8 mouse cellular contexts compared by ENCODE assay signal in the genomic region with DNA sequence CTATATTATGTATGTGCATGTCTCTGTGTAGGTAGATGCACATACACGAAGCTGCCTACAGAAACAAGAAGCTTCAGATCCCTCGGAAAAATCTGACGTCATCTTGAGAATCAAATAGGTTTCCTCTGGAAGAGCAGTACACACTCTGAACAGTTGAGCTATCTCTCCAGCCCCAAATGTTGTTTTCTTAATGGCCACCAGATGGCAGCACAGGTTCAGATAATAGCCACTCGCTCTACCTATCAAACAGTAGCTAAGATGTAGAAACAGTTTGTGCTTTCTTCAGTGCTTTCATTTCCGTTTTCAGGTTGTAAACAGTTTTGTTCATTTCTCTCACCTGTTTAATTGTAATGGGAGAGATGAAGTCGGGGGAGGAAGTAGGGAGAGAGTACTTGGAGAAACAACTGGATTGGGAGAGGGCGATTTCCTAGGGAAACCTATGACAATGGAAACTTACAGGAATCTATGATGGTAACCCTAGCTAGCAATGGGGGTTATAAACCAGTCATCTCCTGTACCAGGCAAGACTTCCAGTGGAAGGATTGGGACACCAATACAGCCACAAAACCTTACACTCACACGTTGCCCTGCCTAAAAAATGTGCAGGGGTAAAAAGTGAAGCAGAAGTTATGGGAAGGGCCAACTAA. TPM values are rescaled to one million over a fixed set of nuclear protein-coding genes. Genes with fewer than 3 reads are reported as not detected.
DNase-seq lines count a peak whose midpoint lies in the region; ATAC-seq and TF ChIP-seq lines count a peak whose summit lies in the region.

No protein-coding gene starts in this region.

- H3K9ac ChIP-seq in kidney, postnatal 0 days (ENCODE audit: low read depth, low read length): no peak overlapping the region
- H3K9ac ChIP-seq in liver, adult 2 months (ENCODE audit: low read depth, low read length): no peak overlapping the region
- H3K9ac ChIP-seq in neural tube, embryonic 12.5 days: no peak overlapping the region

- H3K27ac ChIP-seq in cerebellum, adult 2 months (ENCODE audit: insufficient read depth, low read length): no peak overlapping the region
- H3K27ac ChIP-seq in kidney, postnatal 0 days: no peak overlapping the region
- no peak overlapping the region for H3K27ac ChIP-seq in liver, adult 2 months (replicated peaks; ENCODE audit: insufficient read depth, low read depth, low read length)
- no peak overlapping the region for H3K27ac ChIP-seq in neural tube, embryonic 12.5 days

- no peak overlapping the region for H3K4me2 ChIP-seq in kidney, postnatal 0 days (ENCODE audit: low read length)
- H3K4me2 ChIP-seq in neural tube, embryonic 12.5 days (replicated peaks): no peak overlapping the region

- ATAC-seq in kidney, postnatal 0 days (replicated peaks; ENCODE audit: low FRiP score, low read depth): peak; percentile 82
- peak; percentile 89 for ATAC-seq in neural tube, embryonic 12.5 days (ENCODE audit: low FRiP score, low read depth)

- no peaks in the 10 kb centered on the region for H3K36me3 ChIP-seq in kidney, postnatal 0 days (ENCODE audit: insufficient read depth, low read length)
- no peaks in the 10 kb centered on the region for H3K36me3 ChIP-seq in liver, adult 2 months (ENCODE audit: control insufficient read depth, insufficient read depth, low read length)
- H3K36me3 ChIP-seq in neural tube, embryonic 12.5 days: no peaks in the 10 kb centered on the region

- peak; percentile 56; the same call in 1 of the 2 replicates for TF ChIP-seq CTCF in cerebellum, adult 2 months (IDR thresholded peaks at IDR 0.05; ENCODE audit: borderline replicate concordance, insufficient read depth, low read depth, low read length)
- TF ChIP-seq CTCF in kidney, postnatal 0 days (IDR thresholded peaks at IDR 0.05; ENCODE audit: low read depth): peak; percentile 89
- peak; percentile 74 for TF ChIP-seq CTCF in liver, adult 2 months (IDR thresholded peaks at IDR 0.05; ENCODE audit: low read depth, low read length)

- peak; percentile 38 for DNase-seq in urinary bladder, postnatal 25 days (ENCODE audit: low spot score)
- no peak for DNase-seq in urinary bladder, postnatal 4 days (ENCODE audit: low spot score in 2 of 2)
- peak; percentile 9 to 15 for DNase-seq in cerebellum, adult 2 months
- peak; percentile 27 to 81 for DNase-seq in frontal cortex, postnatal 36 days (ENCODE audit: low spot score in 2 of 2)
- peak; percentile 89 for DNase-seq in kidney, postnatal 0 days (ENCODE audit: low spot score)
- DNase-seq in liver, adult 2 months (ENCODE audit: extremely low read depth, low read depth, low spot score): peak; percentile 42
- no peak for DNase-seq in gastrocnemius, adult 8-10 months (ENCODE audit: low spot score in 2 of 2)

- no peaks in the 10 kb centered on the region for H3K79me2 ChIP-seq in liver, adult 2 months (ENCODE audit: control insufficient read depth, insufficient read depth, low read length)

- no peaks in the 10 kb centered on the region for H3K9me3 ChIP-seq in kidney, postnatal 0 days (replicated peaks; ENCODE audit: low read length)
- no peaks in the 10 kb centered on the region for H3K9me3 ChIP-seq in neural tube, embryonic 12.5 days

- no peaks in the 10 kb centered on the region for H3K4me1 ChIP-seq in cerebellum, adult 2 months (ENCODE audit: control insufficient read depth, insufficient read depth, low read length)
- no peaks in the 10 kb centered on the region for H3K4me1 ChIP-seq in kidney, postnatal 0 days (replicated peaks; ENCODE audit: insufficient read depth, low read length)
- no peaks in the 10 kb centered on the region for H3K4me1 ChIP-seq in liver, adult 2 months (ENCODE audit: control insufficient read depth, insufficient read depth, low read length)
- no peaks in the 10 kb centered on the region for H3K4me1 ChIP-seq in neural tube, embryonic 12.5 days

- TF ChIP-seq POLR2A in cerebellum, adult 2 months (IDR thresholded peaks at IDR 0.05; ENCODE audit: borderline replicate concordance, insufficient read depth, low read length): no peak
- no peak for TF ChIP-seq POLR2A in liver, adult 2 months (IDR thresholded peaks at IDR 0.05; ENCODE audit: extremely low read depth, insufficient read depth, low read length)

- H3K4me3 ChIP-seq in cerebellum, adult 2 months (replicated peaks; ENCODE audit: insufficient read depth, low read depth, low read length): no peak overlapping the region
- H3K4me3 ChIP-seq in kidney, postnatal 0 days (replicated peaks; ENCODE audit: low read depth, low read length): no peak overlapping the region
- H3K4me3 ChIP-seq in liver, adult 2 months (ENCODE audit: insufficient read depth, low read depth, low read length): no peak overlapping the region
- no peak overlapping the region for H3K4me3 ChIP-seq in neural tube, embryonic 12.5 days

- 24% methylated on average over 8 of the region's 8 CpGs for WGBS in cerebellum, adult 2 months
- 23% methylated on average over 8 of the region's 8 CpGs for WGBS in kidney, postnatal 0 days
- WGBS in liver, adult 2 months: 22% methylated on average over 8 of the region's 8 CpGs
- 29% methylated on average over 8 of the region's 8 CpGs for WGBS in neural tube, embryonic 12.5 days

- no peaks in the 10 kb centered on the region for H3K27me3 ChIP-seq in cerebellum, adult 2 months (ENCODE audit: control insufficient read depth, insufficient read depth, low read length)
- H3K27me3 ChIP-seq in kidney, postnatal 0 days (ENCODE audit: insufficient read depth, low read length): no peaks in the 10 kb centered on the region
- no peaks in the 10 kb centered on the region for H3K27me3 ChIP-seq in liver, adult 2 months (ENCODE audit: control insufficient read depth, insufficient read depth, low read length)
- H3K27me3 ChIP-seq in neural tube, embryonic 12.5 days (replicated peaks): no peaks in the 10 kb centered on the region

RNA-seq across cellular contexts. Expression of gene Lelp1, which starts 8.2 kb away (rescaled TPM):
- polyA plus RNA-seq in cerebellum, adult 2 months (2012; rRNA removed): not detected in 2 replicates
- polyA plus RNA-seq in kidney, postnatal 0 days (2015; fragmentation: Nextera tagmentation; extraction: Ambion mirVana): not detected in 2 replicates
- not detected in 2 replicates for total RNA-seq in liver, adult 2 months (2014; rRNA removed)
- 0.15 TPM in 1 of 2 replicates, not detected in the other for polyA plus RNA-seq in liver, adult 2 months (2012; rRNA removed)
- not detected in 2 replicates for polyA plus RNA-seq in neural tube, embryonic 12.5 days (2016; fragmentation: Nextera tagmentation; extraction: Ambion mirVana)
- total RNA-seq in gastrocnemius, adult 8-10 months (2022): not detected

RNA-seq across cellular contexts. Expression of gene Prr9, which starts 27.0 kb away (rescaled TPM):
- not detected in 2 replicates for polyA plus RNA-seq in cerebellum, adult 2 months (2012; rRNA removed)
- not detected in 2 replicates for polyA plus RNA-seq in kidney, postnatal 0 days (2015; fragmentation: Nextera tagmentation; extraction: Ambion mirVana)
- total RNA-seq in liver, adult 2 months (2014; rRNA removed): not detected in 2 replicates
- polyA plus RNA-seq in liver, adult 2 months (2012; rRNA removed): not detected in 2 replicates
- not detected in 2 replicates for polyA plus RNA-seq in neural tube, embryonic 12.5 days (2016; fragmentation: Nextera tagmentation; extraction: Ambion mirVana)
- total RNA-seq in gastrocnemius, adult 8-10 months (2022): not detected

Comparison
In these comparisons a context has a peak if more than half of its experiments do, and no peak if none do; other contexts are left out.
1. DNase-seq: peak in urinary bladder, postnatal 25 days (single experiment), cerebellum, adult 2 months (2 of 2), frontal cortex, postnatal 36 days (2 of 2), kidney, postnatal 0 days (single experiment) and liver, adult 2 months (single experiment); none in urinary bladder, postnatal 4 days (0 of 2) and gastrocnemius, adult 8-10 months (0 of 2).
2. Peak in every context shown above with its lines, with median percentiles within 50 percentile points of each other: CTCF ChIP-seq.